Mouse (Mus musculus) common myeloid progenitor, adult 5-6 weeks (primary cell): Measurements from ENCODE around the gene Krtap4-13. TPM values are rescaled to one million over a fixed set of nuclear protein-coding genes. Genes with fewer than 3 reads are reported as not detected.
"Not testable (repeated sequence)": the region's sequence is repeated elsewhere in the genome, so short reads cannot be mapped to it uniquely, and the experiment has no call there.

Source experiments
- ATAC-seq: replicated peaks from 2 replicates; pipeline ENCODE4 v1.8.0; 2016; ENCODE audit warnings: low read depth, mild to moderate bottlenecking, moderate TSS enrichment, inconsistent platforms; ENCODE audit not compliant: poor library complexity, severe bottlenecking
- total RNA-seq: library from RNA; stranded (forward); fragments of 200-1000, 187-1606 nt; gene quantifications from 2 replicates; pipeline ENCODE4 v1.2.3, GENCODE M21; 2017

Krtap4-13 gene
- total RNA-seq = not detected in 2 replicates

GRCm38 (mm10) chr11:99809792-99810191 lies at the start of gene Krtap4-13:
Gene Krtap4-13, minus strand, starts transcription at chr11:99809892.
- ATAC-seq = not testable (repeated sequence)

- ATAC-seq = no peak
Measured at GRCm38 (mm10) chr11:99858761-99859160, 49.1 kb upstream of the Krtap4-13 start.

GRCm38 (mm10) chr11:99857617-99858016 lies 47.9 kb upstream of the Krtap4-13 start, which contains the start of gene Gm11568:
Gene Gm11568, plus strand, starts transcription at chr11:99857917.
- ATAC-seq = no peak

GRCm38 (mm10) chr11:99854121-99854520 lies 44.4 kb upstream of the Krtap4-13 start:
- ATAC-seq = no peak

GRCm38 (mm10) chr11:99851508-99851907 lies 41.8 kb upstream of the Krtap4-13 start, which contains the start of gene Krtap4-16:
Gene Krtap4-16, minus strand, starts transcription at chr11:99851608.
- ATAC-seq = no peak

GRCm38 (mm10) chr11:99846746-99847145 lies 37.1 kb upstream of the Krtap4-13 start:
- no peak for ATAC-seq

GRCm38 (mm10) chr11:99842185-99842584 lies 32.5 kb upstream of the Krtap4-13 start:
- ATAC-seq = no peak

GRCm38 (mm10) chr11:99837966-99838365 lies 28.3 kb upstream of the Krtap4-13 start, which contains the start of gene 2300003K06Rik:
Gene 2300003K06Rik, minus strand, starts transcription at chr11:99838066.
- ATAC-seq = no peak

- not testable (repeated sequence) for ATAC-seq
Measured at GRCm38 (mm10) chr11:99815566-99815965, 5.9 kb upstream of the Krtap4-13 start, which contains the start of gene Gm11564. Gene Gm11564, minus strand, starts transcription at chr11:99815666.

- ATAC-seq = not testable (repeated sequence)
Measured at GRCm38 (mm10) chr11:99804346-99804745, 5.3 kb downstream of the Krtap4-13 start, which contains the start of gene Gm11554. Gene Gm11554, minus strand, starts transcription at chr11:99804446.

GRCm38 (mm10) chr11:99798832-99799231 lies 10.9 kb downstream of the Krtap4-13 start, which contains the start of gene Gm11569:
Gene Gm11569, minus strand, starts transcription at chr11:99798932.
- ATAC-seq = not testable (repeated sequence)

- ATAC-seq = no peak
Measured at GRCm38 (mm10) chr11:99793367-99793766, 16.3 kb downstream of the Krtap4-13 start, which contains the start of gene Gm11596. Gene Gm11596, minus strand, starts transcription at chr11:99793467.

GRCm38 (mm10) chr11:99784900-99785299 lies 24.8 kb downstream of the Krtap4-13 start, which contains the start of gene Krtap4-9:
Gene Krtap4-9, plus strand, starts transcription at chr11:99785200.
- ATAC-seq = not testable (repeated sequence)

- no peak for ATAC-seq
Measured at GRCm38 (mm10) chr11:99780604-99781003, 29.1 kb downstream of the Krtap4-13 start, which contains the start of gene Krtap4-8. Gene Krtap4-8, minus strand, starts transcription at chr11:99780704.

- ATAC-seq = no peak
Measured at GRCm38 (mm10) chr11:99778401-99778800, 31.3 kb downstream of the Krtap4-13 start.

GRCm38 (mm10) chr11:99772813-99773212 lies 36.9 kb downstream of the Krtap4-13 start, which contains the start of gene Gm11595:
Gene Gm11595, minus strand, starts transcription at chr11:99772913.
- not testable (repeated sequence) for ATAC-seq

GRCm38 (mm10) chr11:99768410-99768809 lies 41.3 kb downstream of the Krtap4-13 start:
- ATAC-seq = no peak

Other genes with a start within 250 kb of the Krtap4-13 start
- not detected in 2 replicates for gene Krtap3-1, start 243.3 kb downstream of the Krtap4-13 start, total RNA-seq
- gene Krtap1-5, start 228.9 kb downstream of the Krtap4-13 start, total RNA-seq = not detected in 2 replicates
- not detected in 2 replicates for gene Krtap1-4, start 226.2 kb downstream of the Krtap4-13 start, total RNA-seq
- not detected in 2 replicates for gene Krtap1-3, start 218.6 kb downstream of the Krtap4-13 start, total RNA-seq
- gene Krtap9-3, start 211.8 kb downstream of the Krtap4-13 start, total RNA-seq = not detected in 2 replicates
- gene Gm11938, start 206.6 kb downstream of the Krtap4-13 start, total RNA-seq = not detected in 2 replicates
- not detected in 2 replicates for gene Gm11937, start 199.7 kb downstream of the Krtap4-13 start, total RNA-seq
- gene Krtap2-4, start 195.0 kb downstream of the Krtap4-13 start, total RNA-seq = not detected in 2 replicates
- gene Gm11562, start 189.5 kb downstream of the Krtap4-13 start, total RNA-seq = not detected in 2 replicates
- gene Krtap4-1, start 181.7 kb downstream of the Krtap4-13 start, total RNA-seq = not detected in 2 replicates
- gene Krtap4-2, start 174.8 kb downstream of the Krtap4-13 start, total RNA-seq = not detected in 2 replicates
- not detected in 2 replicates for gene Krtap4-7, start 165.8 kb downstream of the Krtap4-13 start, total RNA-seq
- not detected in 2 replicates for gene Gm11555, start 159.7 kb downstream of the Krtap4-13 start, total RNA-seq
- not detected in 2 replicates for gene Gm11563, start 150.9 kb downstream of the Krtap4-13 start, total RNA-seq
- not detected in 2 replicates for gene Krtap4-6, start 143.9 kb downstream of the Krtap4-13 start, total RNA-seq
- not detected in 2 replicates for gene Gm14190, start 119.2 kb downstream of the Krtap4-13 start, total RNA-seq
- gene Gm14180, start 75.6 kb downstream of the Krtap4-13 start, total RNA-seq = not detected in 2 replicates
- gene Gm11595, start 37.0 kb downstream of the Krtap4-13 start, total RNA-seq = not detected in 2 replicates
- not detected in 2 replicates for gene Krtap4-8, start 29.2 kb downstream of the Krtap4-13 start, total RNA-seq
- gene Krtap4-9, start 24.7 kb downstream of the Krtap4-13 start, total RNA-seq = not detected in 2 replicates
- not detected in 2 replicates for gene Gm11596, start 16.4 kb downstream of the Krtap4-13 start, total RNA-seq
- not detected in 2 replicates for gene Gm11569, start 11.0 kb downstream of the Krtap4-13 start, total RNA-seq
- not detected in 2 replicates for gene Gm11554, start 5.4 kb downstream of the Krtap4-13 start, total RNA-seq
- gene Gm11564, start 5.8 kb upstream of the Krtap4-13 start, total RNA-seq = not detected in 2 replicates
- gene 2300003K06Rik, start 28.2 kb upstream of the Krtap4-13 start, total RNA-seq = not detected in 2 replicates
- gene Krtap4-16, start 41.7 kb upstream of the Krtap4-13 start, total RNA-seq = not detected in 2 replicates
- not detected in 2 replicates for gene Gm11568, start 48.0 kb upstream of the Krtap4-13 start, total RNA-seq
- not detected in 2 replicates for gene Gm11559, start 54.6 kb upstream of the Krtap4-13 start, total RNA-seq
- gene Krtap9-1, start 63.5 kb upstream of the Krtap4-13 start, total RNA-seq = not detected in 2 replicates
- gene Gm11567, start 69.3 kb upstream of the Krtap4-13 start, total RNA-seq = not detected in 2 replicates
- not detected in 2 replicates for gene Krtap31-1, start 98.0 kb upstream of the Krtap4-13 start, total RNA-seq
- not detected in 2 replicates for gene Gm11565, start 104.9 kb upstream of the Krtap4-13 start, total RNA-seq
- gene Krtap31-2, start 126.4 kb upstream of the Krtap4-13 start, total RNA-seq = not detected in 2 replicates
- not detected in 2 replicates for gene Krtap9-5, start 138.6 kb upstream of the Krtap4-13 start, total RNA-seq
- not detected in 2 replicates for gene Krtap29-1, start 169.2 kb upstream of the Krtap4-13 start, total RNA-seq
- gene Krtap16-1, start 176.7 kb upstream of the Krtap4-13 start, total RNA-seq = not detected in 2 replicates
- not detected in 2 replicates for gene Krtap17-1, start 184.1 kb upstream of the Krtap4-13 start, total RNA-seq
- not detected in 2 replicates for gene Krt33a, start 206.3 kb upstream of the Krtap4-13 start, total RNA-seq
- gene Krt33b, start 220.0 kb upstream of the Krtap4-13 start, total RNA-seq = not detected in 2 replicates
- not detected in 2 replicates for gene Krt34, start 231.7 kb upstream of the Krtap4-13 start, total RNA-seq
- not detected in 2 replicates for gene Krt31, start 240.7 kb upstream of the Krtap4-13 start, total RNA-seq